Mouse (Mus musculus) spleen, adult 2 months (tissue): ENCODE measurements at regions not wholly inside any gene's neighbourhood (a gene's known extent, or its start where the extent isn't known, plus 50 kb on each side); places are given as distances from the start of the nearest gene placed in this dataset.
"Not testable (repeated sequence)": the region's sequence is repeated elsewhere in the genome, so short reads cannot be mapped to it uniquely, and the experiment has no call there.

Experiments used
- DNase-seq, 2 experiments: peaks; one replicate each; pipeline versions ENCODE4 v3.0.0 to v3.0.0-alpha.2; 2012 to 2021; ENCODE audit warnings: low spot score in 2 of 2, low read depth in 1 of 2
- H3K27ac ChIP-seq: fragments of 200-500 bp; 2 replicates; pipeline ENCODE4 v1.5.1; 2012; ENCODE audit warnings: low read length, inconsistent platforms; ENCODE audit not compliant: insufficient read depth
- H3K27me3 ChIP-seq: fragments of 200-500 bp; 2 replicates; pipeline ENCODE4 v1.6.1; 2012; ENCODE audit warnings: mild to moderate bottlenecking, moderate library complexity, low read length, inconsistent platforms; ENCODE audit not compliant: control insufficient read depth, insufficient read depth
- H3K36me3 ChIP-seq: fragments of 200-500 bp; 2 replicates; pipeline ENCODE4 v1.6.1; 2012; ENCODE audit warnings: mild to moderate bottlenecking, low read length, inconsistent platforms; ENCODE audit not compliant: control insufficient read depth, insufficient read depth
- H3K4me1 ChIP-seq: fragments of 200-500 bp; 2 replicates; pipeline ENCODE4 v1.6.1; 2011; ENCODE audit warnings: inconsistent platforms; ENCODE audit not compliant: control insufficient read depth, insufficient read depth, insufficient read length
- H3K4me3 ChIP-seq: fragments of 200-500 bp; 2 replicates; pipeline ENCODE4 v1.5.1; 2011; ENCODE audit warnings: mild to moderate bottlenecking, inconsistent platforms; ENCODE audit not compliant: insufficient read depth, insufficient read length; ENCODE audit errors: extremely low read depth
- CTCF ChIP-seq: fragments of 200-500 bp; IDR thresholded peaks from 2 replicates; pipeline ENCODE4 v1.5.1; 2011; ENCODE audit warnings: mild to moderate bottlenecking, inconsistent platforms; ENCODE audit not compliant: insufficient read depth, insufficient read length, insufficient replicate concordance; ENCODE audit errors: extremely low read depth
- POLR2A ChIP-seq: fragments of 200-500 bp; IDR thresholded peaks from 2 replicates; pipeline ENCODE4 v1.6.1; 2011; ENCODE audit warnings: low read depth, low read length, inconsistent platforms
- WGBS: fragments of 180-500 bp; shearing (Covaris S2); methylation state at CpG from one replicate; pipeline ENCODE4 v1.1.7; 2018; 5-methylcytosine and 5-hydroxymethylcytosine counted together

DNA sequence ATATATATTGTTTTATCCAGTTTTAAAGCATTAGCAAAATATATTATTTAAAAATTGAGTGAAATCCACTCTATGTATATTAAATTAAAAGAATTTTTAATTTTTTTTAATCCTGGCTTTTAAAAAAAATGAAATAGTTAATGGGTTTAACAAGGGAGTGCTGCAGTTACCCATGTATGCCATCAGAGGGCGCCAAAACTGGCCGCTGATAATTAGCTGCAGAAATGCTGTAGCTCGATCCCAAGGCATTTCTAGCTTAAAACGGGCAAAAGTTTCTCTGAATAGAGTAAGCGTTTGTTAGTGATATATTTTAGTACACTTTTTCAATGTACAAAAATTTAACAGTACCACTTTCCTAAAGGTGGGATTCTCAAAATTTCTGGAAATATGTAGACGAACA, 82.5 kb upstream of the Zfp637 start:
- H3K4me3 ChIP-seq, H3K27ac ChIP-seq, H3K36me3 ChIP-seq, H3K4me1 ChIP-seq, H3K27me3 ChIP-seq: not testable (repeated sequence)
- TF ChIP-seq CTCF = peak; percentile 23; the same call in 1 of the 2 replicates
- 14% methylated on average over 6 of the region's 6 CpGs for WGBS
- peak in 1 of 2 experiments; percentile 13 for DNase-seq

DNA sequence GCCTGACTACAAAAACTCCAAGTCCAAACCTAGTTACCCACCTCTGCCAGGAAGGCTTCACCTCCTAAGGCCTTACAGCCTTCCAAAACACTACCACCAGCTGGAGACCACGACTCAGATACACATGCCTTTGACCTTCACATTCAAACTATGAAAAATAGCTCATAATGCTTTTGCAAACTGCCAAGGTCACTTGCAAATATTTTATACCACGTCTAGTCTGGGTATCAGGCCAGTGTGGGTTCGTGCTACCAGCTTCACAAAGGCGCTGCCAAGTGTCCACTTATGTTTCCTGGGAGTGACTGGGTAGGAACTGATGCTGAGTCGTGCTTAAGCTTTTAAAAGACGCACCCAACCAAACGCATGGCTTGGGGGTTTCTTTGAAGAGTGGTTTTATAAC, 69.5 kb upstream of the Zfp637 start:
- Histone ChIP-seq H3K4me1 (no peaks in the 10 kb centered on the region), H3K27me3 (no peaks in the 10 kb centered on the region), H3K4me3 (no peak overlapping the region), H3K27ac (no peak overlapping the region), H3K36me3 (no peaks in the 10 kb centered on the region)
- no peak for DNase-seq
- 77% methylated on average over 7 of the region's 7 CpGs for WGBS
- TF ChIP-seq CTCF (no peak), POLR2A (no peak)

DNA sequence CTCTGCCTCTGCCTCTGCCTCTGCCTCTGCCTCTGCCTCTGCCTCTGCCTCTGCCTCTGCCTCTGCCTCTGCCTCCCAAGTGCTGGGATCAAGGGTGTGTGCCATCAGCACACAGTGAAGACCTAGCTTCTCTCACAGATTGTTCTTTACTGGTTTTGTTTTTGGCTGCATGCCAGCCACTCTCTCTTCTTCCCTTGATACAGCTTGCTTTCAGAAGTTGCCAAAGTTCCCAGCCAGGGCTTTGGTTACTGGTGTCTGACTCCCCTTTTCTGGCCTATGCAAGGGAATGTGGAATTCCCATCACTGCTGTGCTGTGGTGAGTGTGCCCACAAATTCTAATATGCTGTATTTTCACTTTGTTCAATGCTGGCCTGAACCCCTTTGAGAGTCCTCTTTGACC, 68.6 kb upstream of the Zfp637 start:
- H3K36me3 ChIP-seq = no peaks in the 10 kb centered on the region
- H3K4me3 ChIP-seq = no peak overlapping the region
- no peak for DNase-seq
- no peak overlapping the region for H3K27ac ChIP-seq
- H3K27me3 ChIP-seq = no peaks in the 10 kb centered on the region
- TF ChIP-seq POLR2A (no peak), CTCF (no peak)
- H3K4me1 ChIP-seq = no peaks in the 10 kb centered on the region

DNA sequence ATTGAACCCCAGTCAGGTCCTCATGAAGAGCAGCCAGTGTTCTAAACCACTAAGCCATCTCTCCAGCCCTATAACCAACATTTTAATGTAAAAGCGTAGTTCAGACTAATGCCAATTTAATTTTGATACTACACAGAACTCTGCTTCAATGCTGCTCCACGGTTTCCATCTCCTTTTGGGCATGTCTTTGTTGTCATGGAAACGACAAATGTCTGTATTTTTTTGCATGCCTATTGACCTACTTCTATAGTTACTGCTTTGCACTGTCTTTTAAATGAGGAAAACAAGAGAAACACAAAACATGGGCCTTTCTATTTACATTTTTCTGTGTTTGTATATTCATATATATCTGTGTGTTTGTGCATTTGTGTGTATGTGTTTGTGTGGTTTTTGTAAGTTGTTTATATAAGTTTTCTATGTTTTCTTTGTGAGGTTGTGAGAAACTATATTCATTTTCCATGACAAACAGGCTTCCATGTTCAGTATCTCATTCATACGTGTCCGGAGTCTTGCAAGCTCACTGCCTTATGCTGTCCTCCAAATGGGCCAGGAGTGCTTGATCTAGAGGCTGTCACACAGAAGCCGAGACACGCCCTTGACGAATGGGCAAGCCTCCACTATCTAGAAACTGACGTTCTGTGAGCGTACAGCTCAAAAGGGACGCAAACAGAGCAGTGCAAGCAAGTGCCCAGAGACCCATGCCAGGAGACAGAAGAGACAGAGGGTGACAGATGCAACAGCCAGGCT, 65.5 kb upstream of the Zfp637 start:
- 83% methylated on average over 11 of the region's 11 CpGs for WGBS
- TF ChIP-seq CTCF (no peak), POLR2A (no peak)
- no peak for DNase-seq
- H3K27me3 ChIP-seq = no peaks in the 10 kb centered on the region
- H3K27ac ChIP-seq = no peak overlapping the region
- H3K36me3 ChIP-seq = no peaks in the 10 kb centered on the region
- H3K4me1 ChIP-seq = no peaks in the 10 kb centered on the region
- no peak overlapping the region for H3K4me3 ChIP-seq

DNA sequence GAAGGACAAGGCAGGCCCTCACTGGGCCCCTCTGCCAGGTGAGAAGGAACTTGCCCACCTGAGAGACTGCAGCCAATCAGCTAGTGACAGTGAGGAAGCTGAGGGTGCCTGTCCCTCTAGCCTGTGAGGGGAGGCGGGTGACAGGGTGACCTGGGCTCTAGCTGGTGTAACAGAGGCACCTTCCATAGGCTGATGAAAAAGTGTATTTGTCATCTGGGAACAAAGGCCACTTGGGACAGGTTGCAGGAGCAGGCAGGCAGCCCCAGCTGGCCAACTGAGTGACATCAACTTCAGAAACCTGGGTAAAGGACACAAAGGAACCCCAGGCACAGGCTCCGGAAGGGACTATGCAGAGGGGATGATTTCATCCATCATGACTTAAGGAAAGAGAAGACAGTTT, 63.0 kb upstream of the Zfp637 start:
- TF ChIP-seq POLR2A = no peak
- TF ChIP-seq CTCF = no peak
- no peak for DNase-seq
- no peak overlapping the region for H3K4me3 ChIP-seq
- H3K27me3 ChIP-seq = no peaks in the 10 kb centered on the region
- no peak overlapping the region for H3K27ac ChIP-seq
- WGBS = 46% methylated on average over 2 of the region's 2 CpGs
- no peaks in the 10 kb centered on the region for H3K36me3 ChIP-seq
- no peaks in the 10 kb centered on the region for H3K4me1 ChIP-seq

DNA sequence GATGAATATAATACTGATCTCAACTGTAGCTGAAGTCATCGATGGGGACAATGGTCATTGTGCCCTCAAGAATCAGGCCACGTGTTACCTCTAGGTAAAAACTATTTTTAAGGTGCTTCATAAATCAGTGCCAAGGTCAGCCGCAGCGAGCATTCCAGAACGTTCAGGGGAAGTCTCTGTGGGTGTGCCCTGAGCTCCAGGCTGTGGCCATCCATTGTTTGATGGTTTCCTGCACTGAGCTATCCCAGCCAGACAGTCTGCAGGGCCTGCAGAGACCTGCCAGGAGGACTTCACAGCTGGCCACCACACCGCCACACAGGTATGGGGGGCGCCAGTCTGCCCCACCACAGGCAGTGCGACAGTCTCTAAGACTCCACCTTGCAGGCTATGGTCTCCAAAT, 62.5 kb upstream of the Zfp637 start:
- 36% methylated on average over 8 of the region's 8 CpGs for whole genome bisulfite sequencing
- DNase-seq = no peak
- Histone ChIP-seq H3K36me3 (no peaks in the 10 kb centered on the region), H3K27me3 (no peaks in the 10 kb centered on the region), H3K4me1 (no peaks in the 10 kb centered on the region), H3K4me3 (no peak overlapping the region), H3K27ac (no peak overlapping the region)
- TF ChIP-seq CTCF (no peak), POLR2A (no peak)

DNA sequence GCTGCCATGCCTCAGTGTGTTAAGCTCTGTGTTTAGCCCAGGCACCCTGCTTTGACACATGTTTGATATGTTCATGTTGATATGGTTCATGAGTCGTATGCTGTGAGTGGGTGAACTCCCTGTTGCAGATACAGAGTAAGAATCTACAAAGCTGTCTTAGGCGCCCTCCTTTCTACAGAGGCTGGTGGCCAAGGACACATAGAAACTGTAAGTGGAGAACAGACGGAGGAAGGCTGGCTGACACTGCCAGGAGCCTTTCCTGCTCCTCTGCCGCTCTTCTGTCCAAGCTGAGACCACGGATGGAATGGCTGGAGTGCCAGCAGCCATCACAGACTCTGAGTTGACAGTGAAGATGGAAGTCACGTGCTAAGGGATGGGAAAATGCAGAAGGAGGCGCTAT, 62.0 kb upstream of the Zfp637 start:
- DNase-seq = no peak
- H3K4me1 ChIP-seq = no peaks in the 10 kb centered on the region
- H3K4me3 ChIP-seq = no peak overlapping the region
- H3K27me3 ChIP-seq = no peaks in the 10 kb centered on the region
- no peak for TF ChIP-seq CTCF
- no peak for TF ChIP-seq POLR2A
- WGBS = 80% methylated on average over 7 of the region's 7 CpGs
- H3K27ac ChIP-seq = no peak overlapping the region
- no peaks in the 10 kb centered on the region for H3K36me3 ChIP-seq
